Mouse (Mus musculus) stomach, postnatal 0 days (tissue): Measurements from ENCODE around the gene Olfr467.

ENCODE experiments used
- CTCF ChIP-seq: IDR thresholded peaks from 2 replicates; pipeline ENCODE4 v1.5.1; 2016; ENCODE audit warnings: antibody characterized with exemption, low read depth, mild to moderate bottlenecking, moderate library complexity
- EP300 ChIP-seq: optimal IDR thresholded peaks from 2 replicates; pipeline ENCODE3; 2016; ENCODE audit warnings: antibody characterized with exemption

- TF ChIP-seq CTCF (peak; percentile 63), EP300 (no peak)
Observed at GRCm38 (mm10) chr7:107819442-107819841, 7.4 kb downstream of the Olfr467 start.
